Mouse (Mus musculus): ENCODE results near the gene Fam71f1. TPM values are rescaled to one million over a fixed set of nuclear protein-coding genes. Genes with fewer than 3 reads are reported as not detected.

The Fam71f1 gene
- polyA plus RNA-seq, 1 experiment from 2014 or later: 0.11 TPM

GRCm38 (mm10) chr6:29365277-29365676 lies 46.3 kb downstream of the Fam71f1 start:
- no peaks in the 10 kb centered on the region for H3K4me1 ChIP-seq (ENCODE audit: control insufficient read depth, insufficient read depth, low read length)

GRCm38 (mm10) chr6:29377386-29377785 lies 58.4 kb downstream of the Fam71f1 start:
- WGBS: 94% methylated on average over 4 of the region's 4 CpGs
- no peaks in the 10 kb centered on the region for H3K9me3 ChIP-seq (ENCODE audit: control insufficient read depth, low read length)
- no peak overlapping the region for H3K27ac ChIP-seq (replicated peaks; ENCODE audit: low read depth, low read length)
- no peak for ATAC-seq (ENCODE audit: insufficient number of reproducible peaks, low FRiP score, low TSS enrichment, low read depth)
- no peaks in the 10 kb centered on the region for H3K27me3 ChIP-seq (ENCODE audit: control insufficient read depth, insufficient read depth, low read length)
- H3K4me2 ChIP-seq (ENCODE audit: low read depth, severe bottlenecking): no peak overlapping the region
- no peak overlapping the region for H3K4me3 ChIP-seq (ENCODE audit: low read depth, low read length)
- DNase-seq (ENCODE audit: low spot score): no peak
- peaks cover 8% of the 10 kb centered on the region for H3K36me3 ChIP-seq (ENCODE audit: control insufficient read depth, insufficient read depth, low read length)
- no peak overlapping the region for H3K9ac ChIP-seq (ENCODE audit: low read length)
- no peaks in the 10 kb centered on the region for H3K4me1 ChIP-seq (ENCODE audit: control insufficient read depth, insufficient read depth, low read length)

More at GRCm38 (mm10) chr6:29365277-29365676, 46.3 kb downstream of the Fam71f1 start:
- H3K4me3 ChIP-seq (ENCODE audit: low read depth, low read length): no peak overlapping the region
- DNase-seq (ENCODE audit: low spot score) (no peak), ATAC-seq (ENCODE audit: insufficient number of reproducible peaks, low FRiP score, low TSS enrichment, low read depth) (no peak)
- H3K9ac ChIP-seq (ENCODE audit: low read length): no peak overlapping the region
- WGBS: 96% methylated on average over 1 of the region's 1 CpGs
- no peaks in the 10 kb centered on the region for H3K27me3 ChIP-seq (ENCODE audit: control insufficient read depth, insufficient read depth, low read length)
- peaks cover 14% of the 10 kb centered on the region; the same call in 1 of the 2 replicates for H3K36me3 ChIP-seq (ENCODE audit: control insufficient read depth, insufficient read depth, low read length)
- no peak overlapping the region for H3K27ac ChIP-seq (replicated peaks; ENCODE audit: low read depth, low read length)
- H3K9me3 ChIP-seq (ENCODE audit: control insufficient read depth, low read length): no peaks in the 10 kb centered on the region
- H3K4me2 ChIP-seq (ENCODE audit: low read depth, severe bottlenecking): no peak overlapping the region

- H3K9me3 ChIP-seq (ENCODE audit: control insufficient read depth, low read length): no peaks in the 10 kb centered on the region
- H3K9ac ChIP-seq (ENCODE audit: low read length): no peak overlapping the region
- H3K36me3 ChIP-seq (ENCODE audit: control insufficient read depth, insufficient read depth, low read length): peaks cover 5% of the 10 kb centered on the region
- WGBS: 96% methylated on average over 10 of the region's 10 CpGs
- no peak overlapping the region for H3K4me2 ChIP-seq (ENCODE audit: low read depth, severe bottlenecking)
- no peaks in the 10 kb centered on the region for H3K27me3 ChIP-seq (ENCODE audit: control insufficient read depth, insufficient read depth, low read length)
- ATAC-seq (ENCODE audit: insufficient number of reproducible peaks, low FRiP score, low TSS enrichment, low read depth): no peak
- H3K27ac ChIP-seq (replicated peaks; ENCODE audit: low read depth, low read length): no peak overlapping the region
- DNase-seq (ENCODE audit: low spot score): no peak
- H3K4me1 ChIP-seq (ENCODE audit: control insufficient read depth, insufficient read depth, low read length): no peaks in the 10 kb centered on the region
- no peak overlapping the region for H3K4me3 ChIP-seq (ENCODE audit: low read depth, low read length)
These were observed 59.7 kb downstream of the Fam71f1 start for GRCm38 (mm10) chr6:29378678-29379077.

- Histone ChIP-seq H3K9me3 (ENCODE audit: control insufficient read depth, low read length) (no peaks in the 10 kb centered on the region), H3K4me3 (ENCODE audit: low read depth, low read length) (no peak overlapping the region), H3K4me2 (ENCODE audit: low read depth, severe bottlenecking) (no peak overlapping the region), H3K27me3 (ENCODE audit: control insufficient read depth, insufficient read depth, low read length) (no peaks in the 10 kb centered on the region), H3K27ac (replicated peaks; ENCODE audit: low read depth, low read length) (no peak overlapping the region), H3K9ac (ENCODE audit: low read length) (no peak overlapping the region), H3K4me1 (ENCODE audit: control insufficient read depth, insufficient read depth, low read length) (no peaks in the 10 kb centered on the region), H3K36me3 (ENCODE audit: control insufficient read depth, insufficient read depth, low read length) (peaks cover 2% of the 10 kb centered on the region)
- 90% methylated on average over 6 of the region's 6 CpGs for WGBS
- no peak for ATAC-seq (ENCODE audit: insufficient number of reproducible peaks, low FRiP score, low TSS enrichment, low read depth)
- no peak for DNase-seq (ENCODE audit: low spot score)
These were observed 61.0 kb downstream of the Fam71f1 start for GRCm38 (mm10) chr6:29379954-29380353.

- H3K36me3 ChIP-seq (ENCODE audit: control insufficient read depth, insufficient read depth, low read length): no peaks in the 10 kb centered on the region
- no peaks in the 10 kb centered on the region for H3K9me3 ChIP-seq (ENCODE audit: control insufficient read depth, low read length)
- no peak overlapping the region for H3K27ac ChIP-seq (replicated peaks; ENCODE audit: low read depth, low read length)
- no peak for DNase-seq (ENCODE audit: low spot score)
- H3K4me2 ChIP-seq (ENCODE audit: low read depth, severe bottlenecking): no peak overlapping the region
- H3K4me1 ChIP-seq (ENCODE audit: control insufficient read depth, insufficient read depth, low read length): peaks cover 10% of the 10 kb centered on the region; the same call in 1 of the 2 replicates
- no peaks in the 10 kb centered on the region for H3K27me3 ChIP-seq (ENCODE audit: control insufficient read depth, insufficient read depth, low read length)
- 76% methylated on average over 2 of the region's 2 CpGs for WGBS
- no peak overlapping the region for H3K9ac ChIP-seq (ENCODE audit: low read length)
- ATAC-seq (ENCODE audit: insufficient number of reproducible peaks, low FRiP score, low TSS enrichment, low read depth): no peak
- no peak overlapping the region for H3K4me3 ChIP-seq (ENCODE audit: low read depth, low read length)
These were observed 63.5 kb downstream of the Fam71f1 start for GRCm38 (mm10) chr6:29382442-29382841.

Other genes starting within 250 kb of the Fam71f1 start
- gene Rbm28, start 154.1 kb upstream of the Fam71f1 start, polyA plus RNA-seq (2014; fragmentation: Nextera tagmentation; extraction: Ambion mirVana): 70.3 and 74.9 TPM in 2 replicates
- gene Prrt4, start 139.6 kb upstream of the Fam71f1 start, polyA plus RNA-seq (2014; fragmentation: Nextera tagmentation; extraction: Ambion mirVana): 1.2 TPM in 2 replicates
- gene Impdh1, start 102.8 kb upstream of the Fam71f1 start, polyA plus RNA-seq (2014; fragmentation: Nextera tagmentation; extraction: Ambion mirVana): 40.8 and 50.1 TPM in 2 replicates
- 41.6 and 43.0 TPM in 2 replicates for gene Hilpda, start 46.7 kb upstream of the Fam71f1 start, polyA plus RNA-seq (2014; fragmentation: Nextera tagmentation; extraction: Ambion mirVana)
- gene Fam71f2, start 39.5 kb upstream of the Fam71f1 start, polyA plus RNA-seq (2014; fragmentation: Nextera tagmentation; extraction: Ambion mirVana): 0.33 and 0.81 TPM in 2 replicates
- 308 and 313 TPM in 2 replicates for gene Calu, start 28.9 kb downstream of the Fam71f1 start, polyA plus RNA-seq (2014; fragmentation: Nextera tagmentation; extraction: Ambion mirVana)
- 0.24 TPM in 2 replicates for gene Opn1sw, start 69.3 kb downstream of the Fam71f1 start, polyA plus RNA-seq (2014; fragmentation: Nextera tagmentation; extraction: Ambion mirVana)
- 37.1 and 37.3 TPM in 2 replicates for gene Ccdc136, start 77.2 kb downstream of the Fam71f1 start, polyA plus RNA-seq (2014; fragmentation: Nextera tagmentation; extraction: Ambion mirVana)
- gene Flnc, start 114.1 kb downstream of the Fam71f1 start, polyA plus RNA-seq (2014; fragmentation: Nextera tagmentation; extraction: Ambion mirVana): 2.5 and 3.1 TPM in 2 replicates
- gene Atp6v1f, start 148.6 kb downstream of the Fam71f1 start, polyA plus RNA-seq (2014; fragmentation: Nextera tagmentation; extraction: Ambion mirVana): 182 and 198 TPM in 2 replicates
- gene Atp6v1fnb, start 152.3 kb downstream of the Fam71f1 start, polyA plus RNA-seq (2014; fragmentation: Nextera tagmentation; extraction: Ambion mirVana): not detected in 2 replicates
- gene Kcp, start 188.8 kb downstream of the Fam71f1 start, polyA plus RNA-seq (2014; fragmentation: Nextera tagmentation; extraction: Ambion mirVana): 25.7 and 32.2 TPM in 2 replicates
- 1.4 and 2.1 TPM in 2 replicates for gene Irf5, start 207.5 kb downstream of the Fam71f1 start, polyA plus RNA-seq (2014; fragmentation: Nextera tagmentation; extraction: Ambion mirVana)